Mouse (Mus musculus): ENCODE measurements at regions not wholly inside any gene's neighbourhood (a gene's known extent, or its start where the extent isn't known, plus 50 kb on each side); places are given as distances from the start of the nearest gene placed in this dataset.

- 90% methylated on average over 2 of the region's 2 CpGs for WGBS
- ATAC-seq = no peak
Measured at GRCm38 (mm10) chrX:142599377-142599776, 81.8 kb upstream of the Tmem164 start.

GRCm38 (mm10) chrX:142600782-142601181, 80.4 kb upstream of the Tmem164 start:
- no peaks in the 10 kb centered on the region for H3K36me3 ChIP-seq (ENCODE audit: insufficient read depth)
- H3K4me3 ChIP-seq (ENCODE audit: low read depth, low read length) = no peak overlapping the region
- H3K27ac ChIP-seq (ENCODE audit: low read depth, low read length) = no peak overlapping the region
- H3K9ac ChIP-seq = no peak overlapping the region
- H3K4me2 ChIP-seq (ENCODE audit: low read depth) = no peak overlapping the region
- TF ChIP-seq CTCF (IDR thresholded peaks at IDR 0.05; ENCODE audit: low read depth) = no peak
- no peak for ATAC-seq
- WGBS = 94% methylated on average over 1 of the region's 1 CpGs
- no peak for DNase-seq
- H3K27me3 ChIP-seq (ENCODE audit: insufficient read depth, low read length) = no peaks in the 10 kb centered on the region; the same call in 1 of the 2 replicates
- no peaks in the 10 kb centered on the region for H3K4me1 ChIP-seq (ENCODE audit: insufficient read depth)
- no peaks in the 10 kb centered on the region for H3K9me3 ChIP-seq (ENCODE audit: low read length)

More at GRCm38 (mm10) chrX:142599377-142599776, 81.8 kb upstream of the Tmem164 start:
- no peak for TF ChIP-seq CTCF (IDR thresholded peaks at IDR 0.05; ENCODE audit: low read depth)
- DNase-seq = no peak
- Histone ChIP-seq H3K36me3 (ENCODE audit: insufficient read depth) (no peaks in the 10 kb centered on the region), H3K4me2 (ENCODE audit: low read depth) (no peak overlapping the region), H3K27ac (ENCODE audit: low read depth, low read length) (no peak overlapping the region), H3K27me3 (ENCODE audit: insufficient read depth, low read length) (no peaks in the 10 kb centered on the region), H3K9ac (no peak overlapping the region), H3K9me3 (ENCODE audit: low read length) (no peaks in the 10 kb centered on the region), H3K4me1 (ENCODE audit: insufficient read depth) (no peaks in the 10 kb centered on the region), H3K4me3 (ENCODE audit: low read depth, low read length) (no peak overlapping the region)

- 78% methylated on average over 3 of the region's 3 CpGs for WGBS
- ATAC-seq = no peak
- H3K4me2 ChIP-seq (ENCODE audit: low read depth) = no peak overlapping the region
- no peak overlapping the region for H3K27ac ChIP-seq (ENCODE audit: low read depth, low read length)
- H3K4me1 ChIP-seq (ENCODE audit: insufficient read depth) = no peaks in the 10 kb centered on the region
- DNase-seq = no peak
- no peaks in the 10 kb centered on the region; the same call in 1 of the 2 replicates for H3K27me3 ChIP-seq (ENCODE audit: insufficient read depth, low read length)
- no peak overlapping the region for H3K4me3 ChIP-seq (ENCODE audit: low read depth, low read length)
- H3K9ac ChIP-seq = no peak overlapping the region
- no peaks in the 10 kb centered on the region for H3K9me3 ChIP-seq (ENCODE audit: low read length)
- no peaks in the 10 kb centered on the region for H3K36me3 ChIP-seq (ENCODE audit: insufficient read depth)
- TF ChIP-seq CTCF (IDR thresholded peaks at IDR 0.05; ENCODE audit: low read depth) = no peak
Measured at GRCm38 (mm10) chrX:142605088-142605487, 76.1 kb upstream of the Tmem164 start.

- Histone ChIP-seq H3K4me1 (ENCODE audit: insufficient read depth) (no peaks in the 10 kb centered on the region), H3K27me3 (ENCODE audit: insufficient read depth, low read length) (no peaks in the 10 kb centered on the region; the same call in 1 of the 2 replicates), H3K27ac (ENCODE audit: low read depth, low read length) (no peak overlapping the region), H3K9ac (no peak overlapping the region), H3K4me3 (ENCODE audit: low read depth, low read length) (no peak overlapping the region), H3K36me3 (ENCODE audit: insufficient read depth) (no peaks in the 10 kb centered on the region), H3K4me2 (ENCODE audit: low read depth) (no peak overlapping the region), H3K9me3 (ENCODE audit: low read length) (no peaks in the 10 kb centered on the region)
- ATAC-seq = no peak
- DNase-seq = no peak
- WGBS = 80% methylated on average over 8 of the region's 8 CpGs
- no peak for TF ChIP-seq CTCF (IDR thresholded peaks at IDR 0.05; ENCODE audit: low read depth)
Measured at GRCm38 (mm10) chrX:142606595-142607205, 74.5 kb upstream of the Tmem164 start.

GRCm38 (mm10) chrX:142616189-142616872, 64.9 kb upstream of the Tmem164 start:
- Histone ChIP-seq H3K9me3 (ENCODE audit: low read length) (no peaks in the 10 kb centered on the region), H3K4me2 (ENCODE audit: low read depth) (no peak overlapping the region), H3K36me3 (ENCODE audit: insufficient read depth) (no peaks in the 10 kb centered on the region), H3K9ac (no peak overlapping the region), H3K27ac (ENCODE audit: low read depth, low read length) (no peak overlapping the region), H3K4me3 (ENCODE audit: low read depth, low read length) (no peak overlapping the region), H3K4me1 (ENCODE audit: insufficient read depth) (no peaks in the 10 kb centered on the region), H3K27me3 (ENCODE audit: insufficient read depth, low read length) (no peaks in the 10 kb centered on the region)
- ATAC-seq = no peak
- TF ChIP-seq CTCF (IDR thresholded peaks at IDR 0.05; ENCODE audit: low read depth) = no peak
- 91% methylated on average over 11 of the region's 11 CpGs for WGBS
- no peak for DNase-seq

GRCm38 (mm10) chrX:142618389-142618788, 62.8 kb upstream of the Tmem164 start:
- Histone ChIP-seq H3K27ac (ENCODE audit: low read depth, low read length) (no peak overlapping the region), H3K9me3 (ENCODE audit: low read length) (no peaks in the 10 kb centered on the region), H3K4me3 (ENCODE audit: low read depth, low read length) (no peak overlapping the region), H3K27me3 (ENCODE audit: insufficient read depth, low read length) (no peaks in the 10 kb centered on the region), H3K36me3 (ENCODE audit: insufficient read depth) (no peaks in the 10 kb centered on the region), H3K4me2 (ENCODE audit: low read depth) (no peak overlapping the region), H3K9ac (no peak overlapping the region), H3K4me1 (ENCODE audit: insufficient read depth) (no peaks in the 10 kb centered on the region)
- ATAC-seq (no peak), DNase-seq (no peak)
- WGBS = 72% methylated on average over 1 of the region's 1 CpGs
- TF ChIP-seq CTCF (IDR thresholded peaks at IDR 0.05; ENCODE audit: low read depth) = no peak

- ATAC-seq (no peak), DNase-seq (no peak)
- Histone ChIP-seq H3K27ac (ENCODE audit: low read depth, low read length) (no peak overlapping the region), H3K4me1 (ENCODE audit: insufficient read depth) (no peaks in the 10 kb centered on the region), H3K4me3 (ENCODE audit: low read depth, low read length) (no peak overlapping the region), H3K9ac (no peak overlapping the region), H3K36me3 (ENCODE audit: insufficient read depth) (no peaks in the 10 kb centered on the region), H3K27me3 (ENCODE audit: insufficient read depth, low read length) (no peaks in the 10 kb centered on the region), H3K4me2 (ENCODE audit: low read depth) (no peak overlapping the region), H3K9me3 (ENCODE audit: low read length) (no peaks in the 10 kb centered on the region)
- no peak for TF ChIP-seq CTCF (IDR thresholded peaks at IDR 0.05; ENCODE audit: low read depth)
- WGBS = 43% methylated on average over 2 of the region's 2 CpGs
Measured at GRCm38 (mm10) chrX:142623359-142623758, 57.8 kb upstream of the Tmem164 start.
